Mouse (Mus musculus): ENCODE data around the gene Gm11027.

DNA sequence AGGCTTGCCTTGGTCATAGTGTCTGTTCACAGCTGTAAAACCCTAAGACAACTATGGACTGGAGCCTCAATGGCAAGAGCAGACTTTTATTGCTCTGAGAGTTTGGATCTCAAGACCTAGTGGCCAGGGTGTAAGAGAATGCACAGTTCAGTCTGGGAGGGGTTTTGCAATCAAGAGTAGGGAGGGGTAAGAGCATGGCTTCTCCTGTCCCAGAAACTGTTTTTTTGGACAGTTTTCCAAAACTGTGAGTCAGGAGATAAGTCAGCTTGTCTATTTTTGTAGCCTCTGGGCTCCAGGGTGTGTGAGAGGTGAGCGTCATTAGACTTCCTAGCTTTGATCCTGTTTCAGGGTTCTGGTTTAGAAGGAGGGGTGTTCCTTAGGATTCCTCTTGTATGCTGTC is 3.4 kb downstream of the Gm11027 start:
- TF ChIP-seq CTCF (IDR thresholded peaks at IDR 0.05; ENCODE audit: extremely low read depth, insufficient read depth, insufficient read length, insufficient replicate concordance), result no peak
- no peak for TF ChIP-seq POLR2A (IDR thresholded peaks at IDR 0.05; ENCODE audit: low read depth, low read length)
